Mouse (Mus musculus): Measurements from ENCODE around the gene AW011738.
A peak's percentile ranks its signal among the peaks of the same experiment; 100 is the strongest.

AW011738 gene

GRCm38 (mm10) chr4:156203001-156203412 is at the start of gene AW011738:
TSS of gene AW011738 (plus strand) at chr4:156203304.
- peak; percentile 75 to 82 for DNase-seq (ENCODE audit: low spot score in 2 of 2)

DNA sequence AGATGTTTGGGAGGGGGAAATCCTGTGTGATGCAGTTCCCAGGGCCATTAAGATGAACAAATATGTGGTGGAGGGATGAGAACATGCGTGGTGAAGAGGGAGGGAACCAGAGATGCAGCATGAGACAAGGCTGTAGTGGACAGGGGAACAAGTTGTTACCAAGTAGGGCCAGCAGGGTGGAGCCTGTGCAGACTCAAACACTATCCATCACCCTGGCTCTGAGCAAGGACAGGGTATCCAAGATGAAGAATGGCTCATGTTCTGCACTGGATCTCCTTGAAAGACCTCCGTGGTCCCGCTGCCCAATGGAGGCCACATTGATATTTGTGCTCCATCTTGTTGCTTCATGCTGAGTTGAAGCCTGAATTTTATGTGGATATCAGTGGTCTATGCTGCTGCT is 48.3 kb upstream of the AW011738 start:
- no peak for DNase-seq (ENCODE audit: low spot score in 2 of 2)

GRCm38 (mm10) chr4:156166477-156166876 is 36.6 kb upstream of the AW011738 start:
- no peak for DNase-seq (ENCODE audit: low spot score in 2 of 2)

DNA sequence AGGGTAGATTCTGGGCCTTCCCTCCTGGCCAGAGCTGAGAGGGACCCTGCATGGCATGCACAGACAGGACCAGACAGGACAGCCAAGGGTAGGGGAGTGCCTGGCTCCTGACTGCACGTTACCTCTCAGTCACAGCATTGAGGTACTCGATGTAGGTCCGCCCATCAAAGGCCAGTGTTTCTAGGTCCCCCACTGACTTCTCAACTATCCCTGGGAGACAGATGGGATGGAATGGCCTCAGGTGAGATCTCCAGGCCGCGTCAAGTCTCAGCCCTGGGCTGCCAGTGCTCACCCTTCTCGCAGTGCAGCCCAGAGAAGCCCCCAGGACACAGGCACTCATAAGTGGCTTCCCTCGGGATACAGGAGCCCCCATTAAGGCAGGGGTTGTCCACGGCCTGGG is 34.5 kb upstream of the AW011738 start:
- DNase-seq (ENCODE audit: low spot score in 2 of 2), result no peak

DNA sequence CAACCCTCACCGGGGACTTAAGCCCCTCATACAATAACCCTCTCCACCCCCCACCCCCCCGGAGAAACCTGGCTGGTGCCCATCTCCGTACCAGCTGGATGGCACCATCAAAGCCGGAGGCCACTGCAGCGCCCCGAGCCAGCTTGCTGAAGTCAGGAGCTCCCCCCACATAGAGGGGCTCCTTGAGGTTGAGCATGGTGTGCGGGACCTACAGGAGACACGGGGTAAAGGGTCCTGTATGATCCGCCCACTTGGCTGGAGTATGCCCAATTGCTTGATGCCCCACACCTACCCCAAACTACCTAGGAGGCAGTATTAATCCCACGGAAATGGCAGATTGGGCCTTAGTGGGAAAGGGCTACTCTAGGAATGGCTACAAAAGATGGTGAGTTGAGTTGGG is 34.0 kb upstream of the AW011738 start:
- no peak for DNase-seq (ENCODE audit: low spot score in 2 of 2)

DNA sequence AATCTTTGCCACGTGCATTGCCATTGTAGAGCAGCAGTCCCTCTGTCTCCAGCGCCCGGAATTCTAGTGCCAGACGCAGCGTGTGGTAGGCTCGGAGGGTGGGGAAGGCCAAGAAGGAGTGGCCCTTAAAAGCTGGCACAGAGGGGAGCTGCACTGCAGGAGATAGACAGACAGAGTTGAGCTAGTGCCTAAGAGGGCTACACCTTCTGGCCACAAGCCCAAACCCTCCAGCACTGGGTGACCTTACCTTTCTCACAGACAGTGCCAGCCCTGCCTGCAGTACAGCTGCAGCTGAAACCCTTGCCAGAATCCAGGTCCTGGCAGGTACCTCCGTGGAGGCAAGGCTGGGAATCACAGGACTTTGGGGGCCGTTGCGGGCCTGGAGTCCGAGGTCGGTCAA is 31.3 kb upstream of the AW011738 start:
- DNase-seq (ENCODE audit: low spot score in 2 of 2), result peak; percentile 77 to 78

DNA sequence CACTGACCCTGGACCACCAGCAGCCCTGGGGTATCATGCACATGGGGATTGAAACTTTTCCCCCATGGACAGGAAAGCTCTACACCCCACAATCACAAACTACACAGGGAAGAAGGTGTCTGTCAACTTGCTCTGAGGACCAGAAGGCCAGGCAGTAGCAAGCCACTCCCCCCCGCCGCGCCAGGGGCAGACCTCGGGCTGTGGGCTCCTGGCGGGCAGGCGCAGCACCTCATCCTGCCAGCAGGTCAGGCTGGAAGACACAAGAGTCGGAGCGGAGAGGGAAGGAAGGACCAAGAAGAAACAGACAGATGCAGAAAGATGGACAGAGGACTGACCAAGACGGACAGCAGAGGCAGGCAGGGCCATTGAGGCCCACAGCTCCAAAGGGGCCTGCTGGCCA is 25.5 kb upstream of the AW011738 start:
- no peak for DNase-seq (ENCODE audit: low spot score in 2 of 2)

DNA sequence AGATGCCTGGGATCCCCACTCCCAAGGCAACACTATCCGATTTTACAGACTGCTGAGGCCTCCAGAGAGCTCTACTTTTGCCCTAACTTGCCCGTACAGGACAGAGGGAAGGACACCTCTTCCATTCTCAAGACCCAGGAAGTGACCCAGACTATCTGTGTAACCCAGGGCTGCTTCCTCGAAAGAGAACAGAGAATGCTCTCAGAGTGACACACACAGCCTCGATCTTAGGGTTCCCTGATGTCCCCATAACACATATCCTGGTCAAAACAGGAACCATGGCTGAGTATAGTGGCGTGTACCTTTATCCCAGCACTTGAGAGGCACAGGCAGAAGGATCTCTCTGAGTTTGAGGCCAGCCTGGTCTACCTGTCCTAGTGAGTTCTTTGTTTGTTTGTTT is 19.4 kb upstream of the AW011738 start:
- no peak for DNase-seq (ENCODE audit: low spot score in 2 of 2)

DNA sequence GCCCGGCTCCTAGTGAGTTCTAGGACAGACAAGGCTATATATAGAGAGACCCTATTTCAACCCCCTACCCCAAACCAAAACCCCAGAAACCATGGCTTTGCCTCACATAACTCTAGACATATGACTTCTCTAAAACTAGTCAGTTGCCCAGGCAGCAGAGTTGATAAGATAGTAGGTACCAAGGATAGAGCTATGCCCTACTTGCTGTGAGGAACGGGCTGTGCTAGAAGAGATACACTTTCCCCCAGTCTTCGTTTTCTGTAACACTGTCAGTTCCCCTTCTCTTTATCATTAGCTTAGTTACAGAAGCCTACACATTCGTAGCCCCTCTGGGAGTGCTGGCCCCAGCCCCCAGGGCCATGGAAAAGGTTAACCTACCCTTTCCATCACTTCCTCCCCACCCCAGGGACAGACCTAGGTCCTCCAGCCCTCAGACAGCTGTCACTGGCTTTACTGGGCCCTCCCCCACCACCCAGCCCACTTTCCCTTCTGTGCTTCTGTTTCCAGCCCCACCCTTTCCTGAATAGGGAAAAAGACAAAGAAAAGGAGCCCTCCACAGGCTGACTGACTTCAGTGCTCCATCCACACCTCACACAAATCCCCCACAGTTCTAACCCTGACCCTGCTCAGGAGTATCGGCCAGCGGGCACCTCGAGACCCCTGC is 18.7 kb upstream of the AW011738 start:
- no peak for DNase-seq (ENCODE audit: low spot score in 2 of 2)

GRCm38 (mm10) chr4:156185456-156185949 is 17.6 kb upstream of the AW011738 start:
- no peak for DNase-seq (ENCODE audit: low spot score in 2 of 2)

- no peak for DNase-seq (ENCODE audit: low spot score in 2 of 2)
Observed at GRCm38 (mm10) chr4:156185950-156186850, 16.9 kb upstream of the AW011738 start.

DNA sequence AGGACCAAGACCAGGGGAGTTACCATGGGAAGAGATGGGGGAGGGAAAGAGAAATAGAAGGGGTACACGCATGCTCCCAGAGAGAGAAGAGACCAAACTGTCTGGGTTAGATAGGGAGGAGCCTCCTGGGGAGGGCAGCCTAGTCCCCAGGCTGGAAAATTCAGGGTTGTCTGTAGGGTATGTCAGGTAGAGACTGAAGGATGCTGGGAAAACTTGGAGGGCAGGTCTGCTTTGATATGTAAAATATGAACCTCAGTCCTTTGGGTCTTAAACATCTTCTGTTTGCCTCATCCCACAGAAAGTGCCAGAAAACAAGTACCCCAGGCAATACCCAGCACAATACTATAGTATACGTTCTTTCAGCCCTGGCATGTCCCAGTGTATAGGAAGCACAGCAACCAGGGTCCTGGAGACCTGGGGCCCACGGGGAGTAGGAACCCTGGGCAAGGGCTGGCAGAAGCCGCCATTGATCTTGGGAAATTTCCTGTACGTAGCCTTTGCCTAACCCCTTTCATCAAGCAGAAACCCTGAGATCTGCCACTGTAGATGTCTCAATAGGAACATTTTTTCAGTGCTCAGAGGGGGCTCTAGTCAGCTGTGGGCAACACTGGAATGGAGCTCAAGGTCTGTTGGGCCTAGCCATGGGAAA is 14.8 kb upstream of the AW011738 start:
- no peak for DNase-seq (ENCODE audit: low spot score in 2 of 2)

DNA sequence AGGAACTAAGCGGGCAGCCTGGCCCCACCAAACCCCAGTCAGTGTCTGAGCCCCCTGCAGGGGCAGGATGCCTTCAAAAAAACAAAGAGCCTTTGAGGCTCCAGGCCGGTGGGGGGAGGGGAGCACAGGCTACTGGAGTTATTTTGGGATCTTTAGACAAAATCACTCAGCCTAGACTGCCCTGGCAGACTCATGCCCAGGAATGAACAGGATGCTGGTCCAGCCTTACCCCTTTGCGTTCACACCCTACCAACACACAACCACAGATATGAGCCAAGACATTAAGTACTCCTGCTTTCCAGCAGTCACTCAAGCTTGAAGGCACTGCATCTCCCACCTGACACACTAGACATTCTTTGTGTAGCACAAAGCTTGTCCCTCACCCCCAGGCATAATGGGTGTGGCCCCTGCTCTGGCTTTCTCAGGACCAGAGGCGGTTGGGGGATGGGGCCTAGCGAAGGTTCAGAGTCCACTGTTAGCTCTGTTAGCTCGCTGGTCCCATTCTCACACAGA is 14.2 kb upstream of the AW011738 start:
- DNase-seq (ENCODE audit: low spot score in 2 of 2), result no peak

DNA sequence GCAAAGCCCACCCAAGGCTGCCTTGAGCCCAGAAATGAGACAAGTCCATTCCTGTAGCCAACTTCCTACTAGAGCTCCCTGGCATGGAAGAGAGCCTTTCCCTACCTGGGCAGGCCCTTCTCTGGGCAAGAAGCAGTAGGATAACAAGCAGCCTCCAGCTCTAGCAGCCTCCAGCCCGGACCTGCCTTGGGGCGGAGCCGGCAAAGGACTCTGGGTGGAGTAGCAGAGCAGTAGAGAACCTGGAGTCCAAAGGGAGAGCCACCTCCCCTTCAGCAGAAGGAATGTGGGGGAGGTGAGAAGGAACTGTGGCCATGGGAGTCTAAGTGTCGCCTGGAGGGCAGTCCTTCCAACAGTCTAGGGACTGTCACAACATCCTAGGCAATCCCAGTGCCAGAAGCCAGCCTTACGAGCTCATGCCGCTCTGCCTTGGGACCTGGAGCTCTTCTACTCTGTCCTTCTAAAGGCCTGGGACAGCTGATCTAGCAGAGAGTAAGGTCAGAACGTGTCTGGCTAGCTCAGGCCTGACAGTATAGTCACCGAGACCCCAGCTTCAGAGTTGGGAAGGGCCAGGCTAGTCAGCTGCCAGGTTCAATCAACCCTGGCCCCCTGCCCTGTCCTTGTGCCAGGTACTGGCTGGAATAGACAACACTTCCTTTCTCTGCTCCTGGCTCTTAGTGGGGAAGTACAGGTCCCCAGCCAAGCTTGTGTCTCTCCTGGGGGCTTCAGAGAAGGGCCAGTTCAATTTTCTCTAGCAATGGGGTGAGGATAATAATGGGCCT is 10.5 kb upstream of the AW011738 start:
- no peak for DNase-seq (ENCODE audit: low spot score in 2 of 2)

DNA sequence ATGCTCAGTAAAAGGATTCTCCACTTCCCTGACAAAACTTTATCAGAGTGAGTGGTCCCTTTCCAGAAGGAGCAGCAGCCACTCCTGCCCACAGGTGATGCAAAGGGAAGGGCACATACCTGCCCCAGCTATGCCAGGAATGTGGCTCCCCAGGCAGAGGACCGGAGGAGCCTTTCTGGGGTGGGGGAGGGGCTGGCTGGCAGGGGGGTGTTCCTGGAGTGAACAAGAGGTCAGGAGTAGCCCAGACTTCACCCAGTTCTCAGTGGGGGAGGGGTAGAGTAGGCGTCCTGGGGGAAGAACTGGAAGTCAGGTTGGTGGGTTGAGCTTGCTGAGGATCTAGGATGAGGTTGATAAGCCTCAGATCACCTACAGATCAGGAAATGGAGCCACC is 9.9 kb upstream of the AW011738 start:
- DNase-seq (ENCODE audit: low spot score in 2 of 2), result no peak

GRCm38 (mm10) chr4:156193906-156194305 is 9.2 kb upstream of the AW011738 start:
- DNase-seq (ENCODE audit: low spot score in 2 of 2), result no peak

- DNase-seq (ENCODE audit: low spot score in 2 of 2), result no peak
Observed at GRCm38 (mm10) chr4:156194346-156194745, 8.8 kb upstream of the AW011738 start.

DNA sequence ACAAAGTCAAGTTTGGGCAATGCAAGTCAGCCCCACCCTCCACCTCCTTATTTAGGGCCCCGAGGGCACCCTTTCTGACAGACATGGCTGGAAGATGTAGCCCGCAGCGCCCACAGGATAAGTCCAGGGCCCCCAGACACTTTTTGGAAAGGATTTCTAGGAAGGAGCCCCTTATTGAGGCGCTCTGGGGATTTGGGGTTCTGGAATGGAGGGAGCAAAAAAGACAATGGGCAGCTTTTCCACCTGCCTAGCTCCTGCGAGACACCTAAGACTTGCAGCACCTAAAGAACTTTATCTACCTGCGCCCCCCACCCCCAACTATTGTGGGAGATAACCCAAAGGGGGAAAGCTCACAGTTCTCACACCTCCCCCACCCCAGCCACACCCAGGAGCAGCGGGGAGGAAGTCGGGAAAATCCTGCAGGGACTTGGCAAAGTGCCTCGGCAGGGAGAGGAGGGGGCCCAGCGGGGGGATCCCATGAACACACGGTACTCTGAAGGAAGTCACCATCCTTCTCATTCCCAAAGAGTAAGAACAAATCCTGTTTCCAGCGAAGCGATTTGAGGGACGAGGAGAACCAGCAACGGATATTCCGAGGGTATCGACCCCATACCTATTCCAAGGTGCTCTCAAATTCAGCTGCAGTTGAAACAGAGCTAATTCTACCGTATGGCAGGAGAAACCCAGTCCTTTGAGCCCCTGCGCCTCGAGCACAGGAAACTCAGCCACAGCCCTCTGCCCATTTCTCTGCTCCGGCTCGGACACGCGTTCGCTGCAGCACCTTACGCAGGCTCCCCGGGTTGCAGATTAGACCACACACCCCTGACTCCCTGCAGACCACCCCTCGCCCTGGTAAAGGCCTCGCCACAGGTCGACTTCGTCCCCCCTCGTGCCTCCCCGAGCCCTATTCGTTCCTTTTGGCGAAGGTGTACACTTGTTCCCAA is 6.9 kb upstream of the AW011738 start:
- DNase-seq (ENCODE audit: low spot score in 2 of 2), result peak in 1 of 2 experiments; percentile 52

GRCm38 (mm10) chr4:156197131-156197828 is 5.8 kb upstream of the AW011738 start, which contains the start of gene Agrn:
TSS of gene Agrn (minus strand) at chr4:156197488.
- DNase-seq (ENCODE audit: low spot score in 2 of 2), result peak; percentile 57 to 68

DNA sequence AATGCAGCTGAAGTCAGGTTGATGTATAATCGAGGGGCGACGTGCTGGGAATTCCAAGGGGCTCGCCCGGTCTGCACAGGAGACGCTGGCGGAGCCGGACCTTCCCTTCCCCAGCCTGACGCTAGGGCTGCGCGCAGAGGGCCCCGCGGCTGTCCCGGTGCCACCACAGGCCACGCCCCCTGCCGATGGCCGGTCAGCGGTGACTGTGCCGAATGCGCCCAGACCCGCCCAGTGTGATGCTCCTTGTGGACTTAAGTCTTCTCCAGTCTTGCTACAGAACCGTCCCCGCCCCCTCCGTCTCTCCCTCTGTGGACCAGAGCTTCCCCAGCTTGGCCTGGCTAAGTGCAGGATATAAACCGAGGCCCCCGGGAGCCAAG is 5.3 kb upstream of the AW011738 start:
- DNase-seq (ENCODE audit: low spot score in 2 of 2), result peak; percentile 89 to 90
